Mouse (Mus musculus) liver, adult 2 months (tissue): ENCODE data around the gene Mrps18c. TPM values are rescaled to one million over a fixed set of nuclear protein-coding genes. Genes with fewer than 3 reads are reported as not detected.

ENCODE experiments used
- DNase-seq: peaks from one replicate; pipeline ENCODE4 v3.0.0-alpha.2; 2011; ENCODE audit warnings: low read depth, low spot score; ENCODE audit errors: extremely low read depth
- H3K27ac ChIP-seq: fragments of 200-500 bp; replicated peaks from 2 replicates; pipeline ENCODE4 v1.5.1; 2012; ENCODE audit warnings: low read depth, mild to moderate bottlenecking, control low read depth, inconsistent platforms, low read length; ENCODE audit not compliant: insufficient read depth
- H3K27me3 ChIP-seq: fragments of 200-500 bp; 2 replicates; pipeline ENCODE4 v1.6.1; 2012; ENCODE audit warnings: mild to moderate bottlenecking, moderate library complexity, low read length, inconsistent platforms; ENCODE audit not compliant: control insufficient read depth, insufficient read depth
- H3K36me3 ChIP-seq: fragments of 200-500 bp; 2 replicates; pipeline ENCODE4 v1.6.1; 2012; ENCODE audit warnings: low read length, inconsistent platforms; ENCODE audit not compliant: control insufficient read depth, insufficient read depth
- H3K4me1 ChIP-seq: fragments of 200-500 bp; 2 replicates; pipeline ENCODE4 v1.6.1; 2011; ENCODE audit warnings: low read length; ENCODE audit not compliant: control insufficient read depth, insufficient read depth
- H3K4me3 ChIP-seq: fragments of 200-500 bp; 2 replicates; pipeline ENCODE4 v1.5.1; 2011; ENCODE audit warnings: low read depth, mild to moderate bottlenecking, control low read depth, low read length, moderate library complexity; ENCODE audit not compliant: insufficient read depth
- H3K79me2 ChIP-seq: fragments of 200-500 bp; 2 replicates; pipeline ENCODE4 v1.6.1; 2012; ENCODE audit warnings: inconsistent platforms, mild to moderate bottlenecking, low read length, moderate library complexity; ENCODE audit not compliant: control insufficient read depth, insufficient read depth
- H3K9ac ChIP-seq: fragments of 200-500 bp; 2 replicates; pipeline ENCODE4 v1.6.1; 2012; ENCODE audit warnings: low read depth, mild to moderate bottlenecking, control low read depth, inconsistent platforms, low read length
- CTCF ChIP-seq: fragments of 200-500 bp; IDR thresholded peaks from 2 replicates; pipeline ENCODE4 v1.5.1; 2011; ENCODE audit warnings: low read depth, low read length, control low read depth
- POLR2A ChIP-seq: fragments of 200-500 bp; IDR thresholded peaks from 2 replicates; pipeline ENCODE4 v1.6.1; 2011; ENCODE audit warnings: low read length, control low read depth; ENCODE audit not compliant: insufficient read depth; ENCODE audit errors: extremely low read depth
- WGBS: fragments of 180-500 bp; shearing (Covaris S2); methylation state at CpG from one replicate; pipeline ENCODE4 v1.1.7; 2018; 5-methylcytosine and 5-hydroxymethylcytosine counted together
- polyA plus RNA-seq: library from polyadenylated mRNA; depleted of rRNA; stranded (reverse); fragments of >200 nt; gene quantifications from 2 replicates; pipeline ENCODE4 v1.2.3, GENCODE M21; 2012; rRNA removed
- total RNA-seq: library from RNA; depleted of rRNA; stranded (reverse); fragments of >200 nt; gene quantifications from 2 replicates; pipeline ENCODE4 v1.2.3, GENCODE M21; 2014; rRNA removed

Gene Mrps18c
- total RNA-seq (41.0 and 48.5 TPM in 2 replicates), polyA plus RNA-seq (22.7 and 28.6 TPM in 2 replicates)

GRCm38 (mm10) chr5:100798165-100798860 is at the start of gene Mrps18c, which contains the start of gene Helq:
TSS of gene Mrps18c (plus strand) at chr5:100798627.
TSS of gene Helq (minus strand) at chr5:100798598.
- H3K27me3 ChIP-seq, result no peaks in the 10 kb centered on the region
- no peaks in the 10 kb centered on the region for H3K4me1 ChIP-seq
- peak within 1 kb of the TSS; percentile 67 for H3K9ac ChIP-seq
- no peak within 1 kb of the TSS for H3K27ac ChIP-seq
- peak; percentile 86 for DNase-seq
- peaks cover 10% of the 10 kb centered on the region; the same call in 1 of the 2 replicates for H3K36me3 ChIP-seq
- H3K79me2 ChIP-seq, result no peaks in the 10 kb centered on the region; the same call in 1 of the 2 replicates
- TF ChIP-seq POLR2A (no peak; the same call in 1 of the 2 replicates), CTCF (no peak)
- H3K4me3 ChIP-seq, result peak within 1 kb of the TSS; percentile 70
- under 1% methylated on average over 67 of the region's 67 CpGs for WGBS

GRCm38 (mm10) chr5:100750617-100751255 is 47.7 kb upstream of the Mrps18c start:
- no peak overlapping the region for H3K4me3 ChIP-seq
- H3K36me3 ChIP-seq, result no peaks in the 10 kb centered on the region
- no peak for DNase-seq
- WGBS, result 79% methylated on average over 10 of the region's 10 CpGs
- H3K79me2 ChIP-seq, result no peaks in the 10 kb centered on the region
- H3K27me3 ChIP-seq, result no peaks in the 10 kb centered on the region
- no peak overlapping the region for H3K27ac ChIP-seq
- H3K9ac ChIP-seq, result no peak overlapping the region
- TF ChIP-seq CTCF (no peak), POLR2A (no peak)
- no peaks in the 10 kb centered on the region for H3K4me1 ChIP-seq

- no peak for DNase-seq
- 62% methylated on average over 4 of the region's 4 CpGs for WGBS
- Histone ChIP-seq H3K79me2 (no peaks in the 10 kb centered on the region), H3K27ac (no peak overlapping the region), H3K9ac (no peak overlapping the region), H3K4me3 (no peak overlapping the region), H3K36me3 (no peaks in the 10 kb centered on the region), H3K4me1 (no peaks in the 10 kb centered on the region), H3K27me3 (no peaks in the 10 kb centered on the region)
- TF ChIP-seq CTCF, result no peak
- no peak for TF ChIP-seq POLR2A
Measured at GRCm38 (mm10) chr5:100751655-100752054, 46.8 kb upstream of the Mrps18c start.

GRCm38 (mm10) chr5:100753407-100753806 is 45.0 kb upstream of the Mrps18c start:
- no peak for DNase-seq
- Histone ChIP-seq H3K27me3 (no peaks in the 10 kb centered on the region), H3K4me3 (no peak overlapping the region), H3K9ac (no peak overlapping the region), H3K79me2 (no peaks in the 10 kb centered on the region), H3K4me1 (no peaks in the 10 kb centered on the region), H3K36me3 (no peaks in the 10 kb centered on the region), H3K27ac (no peak overlapping the region)
- 70% methylated on average over 7 of the region's 7 CpGs for WGBS
- TF ChIP-seq CTCF (no peak), POLR2A (no peak)

GRCm38 (mm10) chr5:100758121-100758520 is 40.3 kb upstream of the Mrps18c start:
- Histone ChIP-seq H3K79me2 (no peaks in the 10 kb centered on the region), H3K36me3 (peaks cover 5% of the 10 kb centered on the region; the same call in 1 of the 2 replicates), H3K4me3 (no peak overlapping the region), H3K27ac (no peak overlapping the region), H3K27me3 (no peaks in the 10 kb centered on the region), H3K9ac (no peak overlapping the region), H3K4me1 (no peaks in the 10 kb centered on the region)
- no peak for DNase-seq
- no peak for TF ChIP-seq CTCF
- TF ChIP-seq POLR2A, result no peak
- WGBS, result 96% methylated on average over 5 of the region's 5 CpGs
